Mouse (Mus musculus): ENCODE results near the gene 1700029P11Rik.

- no peak for TF ChIP-seq MAX (IDR thresholded peaks at IDR 0.05)
- no peak for TF ChIP-seq USF1 (IDR thresholded peaks at IDR 0.05; ENCODE audit: low read depth)
- no peak for TF ChIP-seq CTCF (IDR thresholded peaks at IDR 0.05; ENCODE audit: control insufficient read depth, insufficient read depth, insufficient read length)
- TF ChIP-seq MYOG (IDR thresholded peaks at IDR 0.05; ENCODE audit: control insufficient read depth, extremely low read depth, insufficient read length) = no peak
- no peak for TF ChIP-seq CEBPB (IDR thresholded peaks at IDR 0.05; ENCODE audit: low read depth)
- TF ChIP-seq MYOD1 (IDR thresholded peaks at IDR 0.05; ENCODE audit: control insufficient read depth, insufficient read length, low read depth) = no peak
Measured at GRCm38 (mm10) chr15:81955414-81955813, 24.9 kb upstream of the 1700029P11Rik start.
